Mouse (Mus musculus): Measurements from ENCODE around the gene Rhobtb3.
"Not testable (repeated sequence)": the region's sequence is repeated elsewhere in the genome, so short reads cannot be mapped to it uniquely, and the experiment has no call there.

Rhobtb3 gene

DNA sequence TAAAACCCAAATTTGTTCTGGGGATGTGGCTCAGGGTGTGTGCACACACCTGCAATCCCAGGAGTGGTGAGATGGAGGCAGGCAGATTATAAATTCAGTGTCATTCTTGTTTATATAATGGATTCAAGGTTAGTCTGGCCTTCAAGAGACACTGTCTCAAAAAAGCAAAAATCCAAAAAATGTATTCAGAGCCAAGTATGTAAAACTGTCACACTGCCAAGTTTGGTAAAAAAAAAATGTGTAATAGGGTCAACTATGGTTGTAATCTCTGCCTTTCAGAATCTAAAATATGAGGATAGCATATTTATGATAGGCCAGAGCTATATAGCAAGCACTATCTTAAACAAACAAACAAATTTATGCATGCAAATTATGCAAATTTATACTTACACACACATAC, 15.8 kb downstream of the Rhobtb3 start:
- no peak for DNase-seq

DNA sequence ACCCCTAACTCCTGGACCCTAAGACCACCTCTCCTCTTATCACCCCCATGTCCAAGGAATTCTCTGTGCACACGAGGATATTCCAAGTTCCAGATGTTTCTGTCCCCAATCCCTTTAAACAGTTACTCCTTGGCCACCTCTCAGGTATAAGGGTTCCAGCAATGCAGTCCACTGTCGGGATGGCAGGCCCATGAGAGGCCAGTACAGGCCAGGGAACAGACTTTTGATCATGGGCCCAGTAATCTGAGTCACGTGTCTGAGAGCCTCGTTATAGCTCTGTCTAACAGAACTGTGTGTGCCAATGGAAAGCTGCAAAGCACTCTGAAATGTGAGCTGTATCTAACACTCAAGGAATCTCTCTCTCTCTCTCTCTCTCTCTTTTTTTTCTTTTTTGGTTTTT, 29.6 kb downstream of the Rhobtb3 start:
- DNase-seq, result no peak

DNA sequence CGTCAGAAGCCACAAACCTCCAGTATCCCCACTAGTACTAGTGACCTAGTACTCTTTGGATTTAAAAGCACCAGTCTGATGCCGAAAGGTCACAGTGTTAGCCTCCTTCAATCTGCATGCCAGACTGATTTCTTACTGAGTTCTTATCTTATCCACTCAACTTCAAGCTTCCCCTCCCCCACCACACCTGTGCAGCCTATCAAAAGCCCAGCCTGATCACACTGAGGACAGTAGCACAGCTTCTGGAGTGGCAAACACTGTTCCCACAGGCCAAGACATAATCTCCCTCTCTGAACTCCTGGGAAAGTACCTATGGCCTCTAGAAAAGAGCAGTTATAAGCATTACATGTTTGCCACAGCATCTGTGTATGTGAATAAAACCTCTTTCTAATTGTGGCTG, 35.5 kb downstream of the Rhobtb3 start:
- DNase-seq, result no peak

DNA sequence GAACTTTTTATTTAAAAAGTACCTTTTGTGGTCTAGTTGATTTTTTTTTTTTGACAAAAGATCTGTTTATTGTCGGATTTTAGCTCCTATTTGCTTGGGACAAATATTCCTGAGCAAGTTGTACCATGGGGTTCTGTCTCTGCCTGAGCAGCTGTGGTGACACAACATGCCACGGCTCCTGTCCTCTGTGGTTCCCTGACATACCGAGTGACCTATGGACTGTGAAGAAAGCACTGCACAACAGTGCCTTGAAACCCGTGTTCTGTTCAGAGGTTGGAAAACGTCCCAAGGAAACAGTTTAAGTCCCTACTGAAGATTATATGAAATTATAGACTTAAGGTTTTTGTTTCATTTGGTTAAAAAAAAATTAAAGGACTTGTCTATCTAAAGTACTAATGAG, 36.6 kb downstream of the Rhobtb3 start:
- DNase-seq, result no peak

DNA sequence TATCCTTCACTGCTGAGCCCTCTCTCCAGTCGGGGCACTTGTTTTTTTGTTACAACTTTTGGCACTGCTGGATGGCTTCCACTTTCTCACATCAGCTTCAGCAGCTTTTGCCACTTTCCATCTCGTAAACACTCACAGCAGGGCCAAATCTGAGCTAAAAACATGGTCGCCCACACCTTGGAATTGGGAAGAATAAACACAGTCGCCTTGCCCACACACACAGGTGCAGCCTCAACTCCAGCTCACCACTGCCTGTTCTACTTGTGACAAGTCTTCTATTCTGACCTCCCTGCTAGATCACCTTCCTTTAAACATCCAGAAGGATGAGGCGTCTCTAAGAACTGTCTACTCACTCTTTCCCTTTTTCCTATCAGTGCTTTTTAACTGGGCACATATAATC, 39.1 kb downstream of the Rhobtb3 start:
- DNase-seq, result no peak

DNA sequence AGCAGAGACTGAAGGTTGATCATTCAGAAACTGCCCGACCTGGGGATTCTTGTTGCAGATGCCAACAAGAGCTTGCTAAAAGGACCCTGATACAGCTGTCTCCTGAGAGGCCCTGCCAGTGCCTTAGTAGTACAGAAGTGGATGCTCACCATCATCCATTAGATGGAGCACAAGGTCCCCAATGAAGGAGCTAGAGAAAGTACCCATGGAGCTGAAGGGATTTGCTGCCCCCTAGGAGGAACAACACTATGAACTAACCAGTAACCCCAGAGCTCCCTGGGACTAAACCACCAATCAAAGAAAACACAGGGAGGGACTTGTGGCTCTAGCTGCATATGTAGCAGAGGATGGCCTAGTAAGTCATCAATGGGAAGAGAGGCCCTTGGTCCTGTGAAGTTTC, 42.8 kb downstream of the Rhobtb3 start:
- DNase-seq, result peak; percentile 8

DNA sequence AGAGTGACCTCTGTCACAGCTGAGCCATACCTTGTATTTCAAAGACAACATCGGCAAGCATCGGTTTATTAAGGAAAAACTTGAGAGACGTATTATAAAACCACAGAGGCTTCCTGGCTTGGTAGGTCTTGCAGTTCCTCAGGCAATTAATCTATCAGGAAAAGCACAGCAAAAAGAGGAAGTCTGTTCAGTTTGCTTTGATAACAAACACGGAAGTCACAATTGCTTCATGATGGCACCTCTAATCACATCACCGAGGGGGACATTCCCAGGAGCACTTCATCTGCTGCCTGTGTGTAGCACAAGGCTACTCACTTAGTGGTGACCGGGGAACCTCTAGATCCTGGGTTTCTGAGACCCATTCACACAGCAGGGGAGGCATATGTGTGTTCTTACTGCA, 50.8 kb downstream of the Rhobtb3 start:
- no peak for DNase-seq

DNA sequence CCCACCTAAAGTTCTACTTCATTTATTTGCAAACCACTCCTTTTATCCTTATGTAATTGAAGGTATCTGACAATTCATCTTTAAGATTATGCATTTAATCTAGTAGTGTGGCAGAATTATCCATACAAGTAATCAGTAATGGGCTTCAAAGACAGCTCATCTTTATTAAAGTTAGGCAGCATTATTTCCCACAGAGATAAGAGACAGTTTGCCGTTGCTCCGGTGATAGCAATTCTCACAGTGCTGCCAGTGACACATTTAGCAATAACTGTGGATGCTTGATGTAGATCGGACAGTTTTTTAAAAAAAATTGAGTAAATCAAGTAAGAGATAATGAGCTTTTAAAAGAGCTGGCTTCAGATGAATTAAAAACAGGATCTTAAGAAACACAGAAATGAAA, 51.4 kb downstream of the Rhobtb3 start:
- DNase-seq, result no peak

DNA sequence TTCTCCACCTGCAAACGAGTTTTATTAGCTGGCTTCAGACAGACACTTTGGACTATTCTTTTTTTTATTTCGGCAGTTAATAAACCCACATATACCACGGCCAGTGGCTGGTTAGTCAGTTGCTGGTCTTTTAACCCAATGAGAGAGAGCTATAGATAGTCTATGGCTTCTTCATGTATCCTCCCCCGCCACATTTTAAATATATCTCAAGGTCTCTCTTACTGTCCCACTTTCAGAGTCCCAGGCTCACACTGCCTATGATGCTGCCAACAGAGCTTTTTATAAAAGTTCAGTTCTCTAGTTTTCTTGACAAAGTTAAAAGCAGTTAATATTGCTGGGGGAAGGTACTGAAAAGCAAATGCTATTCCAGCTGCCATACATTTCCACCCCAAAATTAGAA, 51.9 kb downstream of the Rhobtb3 start:
- no peak for DNase-seq

DNA sequence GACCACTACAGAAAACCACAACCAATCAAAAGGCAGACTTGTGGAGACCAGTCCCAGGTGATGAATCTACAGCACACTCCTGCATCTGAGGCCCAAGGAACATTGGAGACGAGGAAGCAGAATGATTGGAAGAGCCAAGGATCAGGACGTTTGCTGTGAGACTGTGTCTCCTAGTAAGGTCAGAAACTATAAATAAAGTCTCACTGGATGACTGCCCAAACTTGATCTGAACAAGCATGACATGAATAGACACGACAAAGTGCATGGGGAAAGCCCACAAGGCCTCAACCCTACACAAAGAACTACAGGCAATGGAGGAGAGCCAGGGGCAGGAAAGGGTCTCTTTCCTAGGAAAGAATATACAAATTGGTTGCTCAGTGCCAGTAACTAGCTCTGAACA, 59.9 kb downstream of the Rhobtb3 start:
- DNase-seq, result no peak

DNA sequence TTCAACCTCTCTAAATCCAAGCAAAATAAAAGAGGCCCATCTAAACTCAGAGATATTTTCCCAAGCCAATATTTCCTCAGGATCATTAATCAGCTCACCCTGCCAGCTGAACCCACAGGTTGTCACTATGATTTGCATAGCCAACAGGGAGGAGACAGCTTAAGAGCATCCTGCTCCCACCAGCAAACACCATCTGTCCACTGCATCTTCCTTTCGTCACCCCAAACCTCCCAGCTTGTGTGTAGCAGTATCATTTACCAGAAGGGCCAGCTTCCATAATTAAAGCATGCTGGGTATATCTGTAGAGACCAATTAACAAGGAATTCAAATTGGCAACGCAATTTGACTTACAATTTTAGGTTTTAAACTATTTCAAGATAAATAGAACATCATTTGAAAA, 63.2 kb downstream of the Rhobtb3 start:
- DNase-seq, result no peak

DNA sequence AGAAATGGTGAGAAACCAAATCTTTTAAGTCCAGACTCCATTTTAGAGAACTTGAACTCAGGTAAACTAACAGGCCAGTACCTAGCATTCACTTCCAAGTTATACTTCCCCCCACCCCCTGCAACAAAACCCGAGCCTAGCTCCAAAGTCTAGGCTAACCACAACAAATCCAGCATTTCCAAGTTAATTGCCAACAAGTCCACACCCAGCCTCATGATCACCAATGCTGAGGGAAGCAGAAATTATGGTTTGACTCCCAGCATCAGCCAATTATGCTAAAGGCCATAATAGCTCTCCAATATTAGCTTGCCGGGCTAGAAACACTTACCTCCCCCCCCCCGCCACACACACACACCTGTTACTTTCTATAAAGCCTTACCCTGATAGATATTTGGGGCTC, 64.0 kb downstream of the Rhobtb3 start:
- no peak for DNase-seq

DNA sequence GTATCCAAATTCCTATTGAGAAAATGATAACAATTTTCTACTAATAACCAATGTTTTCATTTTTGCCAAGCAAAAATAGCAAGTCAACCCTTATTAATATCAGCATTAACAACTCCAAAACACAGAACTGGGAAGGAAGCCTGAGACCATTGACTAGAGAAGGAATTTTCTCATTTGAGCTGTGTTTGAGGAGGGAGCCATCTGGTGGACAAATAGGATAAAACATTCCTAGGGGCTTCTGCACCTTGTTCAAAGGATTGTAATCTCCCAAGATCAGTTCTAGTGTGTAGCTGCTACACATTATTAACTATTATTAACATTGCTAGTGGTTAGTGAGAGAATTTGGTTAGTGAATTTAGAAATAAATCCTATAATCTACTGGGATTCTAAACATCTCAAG, 65.8 kb downstream of the Rhobtb3 start:
- peak; percentile 78 for DNase-seq

DNA sequence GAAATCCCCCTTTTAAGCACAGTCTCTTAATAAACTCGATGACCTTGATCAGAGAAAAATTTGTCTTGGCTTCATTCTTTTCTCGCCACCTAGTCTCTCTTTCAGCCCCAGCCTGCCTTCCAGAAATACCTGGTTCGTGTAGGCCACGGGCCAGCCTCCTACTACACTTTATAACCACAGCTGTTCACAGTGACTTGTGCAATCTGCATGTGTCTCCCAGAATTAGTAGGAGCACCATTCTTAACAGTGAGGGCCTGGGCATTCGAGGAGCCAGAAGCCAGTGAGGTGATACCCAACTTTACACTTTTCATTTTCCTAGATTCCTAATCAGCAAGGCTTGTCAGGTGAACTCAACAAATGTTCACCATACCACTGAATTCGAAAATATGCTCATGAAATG, 67.1 kb downstream of the Rhobtb3 start:
- peak; percentile 32 for DNase-seq

DNA sequence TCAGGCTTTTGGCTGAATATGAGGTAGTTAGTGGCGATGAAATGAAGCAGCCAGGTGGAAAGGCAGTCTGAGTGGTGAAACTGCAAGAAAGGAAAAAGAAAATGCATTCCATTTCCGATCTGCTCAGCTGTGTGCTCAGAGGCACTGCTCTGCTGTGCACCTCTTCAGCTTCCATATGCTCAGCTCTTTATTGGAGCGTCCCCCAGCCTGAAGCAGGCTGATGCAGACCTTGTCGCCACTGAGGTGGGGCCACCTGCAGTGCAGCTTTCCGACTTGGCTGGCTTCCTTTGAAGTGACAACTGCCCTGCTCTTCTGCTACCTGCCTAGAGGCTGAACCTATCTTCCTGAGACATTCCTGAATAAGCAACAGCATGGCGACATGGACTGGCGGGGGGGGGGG, 67.5 kb downstream of the Rhobtb3 start:
- DNase-seq, result not testable (repeated sequence)

DNA sequence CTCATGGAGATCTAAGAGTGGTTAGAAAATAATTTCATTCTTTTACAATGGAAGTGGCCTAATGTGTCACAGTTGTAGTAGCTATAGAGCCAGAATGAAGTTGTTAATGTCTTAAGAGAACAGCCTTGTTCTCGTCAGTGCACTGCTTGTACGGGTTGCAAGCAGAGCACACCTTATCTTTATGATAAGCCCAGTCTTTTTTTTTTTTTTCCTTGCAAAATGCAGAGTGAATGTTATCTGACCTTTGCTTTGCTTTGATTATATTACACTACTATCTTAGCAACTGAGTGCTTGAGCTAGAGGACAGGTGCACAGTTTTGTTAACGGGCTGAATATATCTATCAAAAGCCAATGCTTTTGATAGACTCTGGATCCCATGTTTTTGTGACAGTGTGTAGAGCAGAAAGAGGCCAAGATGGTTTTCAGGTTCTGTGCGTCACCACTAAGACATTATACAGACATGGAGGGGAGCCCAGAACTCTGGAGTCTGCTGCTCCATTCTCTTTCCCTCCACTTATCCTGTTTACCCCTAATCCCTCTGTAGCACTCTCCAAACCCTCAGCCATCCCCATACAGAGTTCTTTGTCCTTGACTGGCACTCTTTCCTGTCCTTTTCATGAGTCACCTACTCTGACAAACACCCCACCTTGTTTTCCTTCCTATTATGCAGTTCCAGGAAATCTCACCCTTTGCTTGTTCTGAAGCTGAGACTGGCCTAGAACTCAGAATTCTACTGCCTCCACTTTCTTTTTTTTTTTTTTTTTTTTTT, 68.9 kb downstream of the Rhobtb3 start:
- DNase-seq, result peak; percentile 35

DNA sequence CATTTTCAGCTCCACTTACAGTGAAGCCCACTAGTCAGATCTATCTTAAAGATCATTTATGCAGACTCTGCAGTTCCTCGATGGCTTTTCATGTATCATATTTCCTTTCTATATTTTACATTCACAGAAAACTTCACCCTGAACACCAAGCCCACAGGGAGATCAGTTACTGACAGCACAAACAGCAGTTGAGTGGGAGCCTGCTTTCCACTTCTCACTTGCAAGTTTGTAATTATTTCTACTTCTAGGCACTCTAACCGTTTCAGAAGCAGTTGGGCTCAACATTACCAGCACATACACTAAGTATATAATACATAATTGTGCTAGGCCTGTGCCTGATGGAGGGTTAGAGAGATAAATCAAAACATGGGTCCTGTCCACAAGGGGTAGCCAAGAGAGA, 75.8 kb downstream of the Rhobtb3 start:
- no peak for DNase-seq

DNA sequence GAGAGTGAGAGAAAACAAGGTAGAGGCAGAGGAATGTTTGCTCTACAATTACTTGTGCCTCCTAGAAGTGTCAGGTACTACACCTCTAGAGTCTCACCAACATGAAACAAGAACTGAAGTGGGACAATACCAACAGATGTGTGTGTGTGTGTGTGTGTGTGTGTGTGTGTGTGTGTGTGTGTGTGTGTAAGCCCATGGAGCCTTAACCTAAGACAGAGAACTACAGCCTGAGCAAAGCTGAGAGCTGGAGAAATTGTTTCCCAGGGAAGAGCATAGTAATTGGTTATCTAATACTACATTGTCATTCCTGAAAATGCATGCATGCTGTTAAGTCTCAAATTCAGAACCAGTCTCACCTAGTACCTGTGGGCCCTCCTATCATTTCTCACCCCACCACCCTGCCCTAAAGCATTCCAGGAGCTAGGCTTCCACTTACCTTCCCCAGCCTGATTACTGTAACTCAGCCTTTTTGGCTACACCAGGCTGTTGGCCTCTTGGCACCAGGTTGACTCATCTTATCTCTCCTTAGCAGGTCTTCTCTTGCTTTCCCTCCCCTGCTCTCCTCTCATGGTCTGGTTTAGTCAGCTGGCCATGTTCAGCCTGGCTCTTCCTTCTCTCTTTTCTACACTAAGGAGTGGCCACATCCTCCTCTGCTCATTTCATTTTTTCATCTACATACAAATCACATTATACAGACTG, 78.1 kb downstream of the Rhobtb3 start:
- DNase-seq, result no peak

DNA sequence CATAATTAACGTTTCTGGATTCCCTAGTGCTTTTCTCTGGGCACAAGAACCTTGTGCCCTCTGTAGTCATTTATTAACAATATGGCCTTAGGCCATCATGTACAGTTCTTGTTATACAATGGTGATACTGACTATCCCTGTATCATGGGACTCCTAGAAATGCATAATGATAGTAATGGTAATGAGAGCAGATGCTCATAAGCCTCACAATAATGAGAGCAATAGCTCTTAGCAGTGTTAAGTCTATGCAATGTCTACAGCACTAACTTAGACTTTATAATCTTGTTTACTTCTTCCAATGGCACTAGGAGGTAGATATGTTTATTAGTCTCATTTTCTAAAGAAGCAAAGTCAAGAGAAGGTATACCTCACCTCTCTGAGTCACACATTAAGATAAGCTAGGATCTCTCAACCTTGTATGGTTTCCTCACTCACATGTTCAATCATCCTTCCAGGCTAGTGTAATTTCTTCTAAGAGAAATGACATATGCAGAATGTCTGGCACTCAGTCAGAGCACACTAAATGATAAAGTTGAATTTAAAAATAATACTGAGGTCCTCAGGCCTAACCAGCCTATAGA, 84.4 kb downstream of the Rhobtb3 start:
- DNase-seq, result no peak

DNA sequence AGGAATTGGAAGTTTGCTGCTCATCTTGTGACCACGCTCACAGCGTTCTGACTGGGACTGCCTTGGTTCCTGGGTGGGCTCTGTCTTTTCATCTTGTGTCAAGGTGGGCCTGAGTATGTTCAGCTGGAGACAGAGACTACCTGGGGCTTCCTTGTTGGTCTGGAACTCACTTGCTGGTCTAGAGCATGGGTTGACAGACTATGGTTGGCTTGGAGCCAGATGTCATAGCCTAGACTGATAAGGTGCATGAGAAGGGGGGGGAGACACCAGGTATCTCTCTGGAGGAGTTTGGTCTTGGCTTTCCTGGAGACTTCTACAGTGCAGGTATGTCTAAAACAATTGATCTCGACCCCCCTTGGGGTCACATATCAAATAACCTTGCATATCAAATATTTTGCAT, 90.6 kb downstream of the Rhobtb3 start:
- DNase-seq, result no peak

DNA sequence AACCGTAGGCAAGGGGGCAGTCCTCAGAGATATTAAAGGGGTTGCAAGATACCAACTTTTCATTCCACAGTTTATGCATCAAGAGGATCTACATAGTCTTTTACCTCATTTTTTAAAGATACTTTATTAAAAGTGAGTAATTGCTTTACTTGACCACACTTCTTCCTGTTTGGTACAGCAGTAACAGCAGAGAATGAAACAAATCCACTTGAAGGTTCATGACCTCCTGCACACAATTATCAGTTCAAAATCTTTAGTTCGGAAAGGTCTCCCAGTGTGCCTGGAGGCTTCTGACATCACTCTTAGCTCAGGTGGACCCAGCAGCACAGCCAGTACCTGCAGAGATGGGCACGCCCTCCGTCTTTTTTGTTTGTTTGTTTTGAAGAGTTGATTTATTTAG, 91.7 kb downstream of the Rhobtb3 start:
- DNase-seq, result no peak

DNA sequence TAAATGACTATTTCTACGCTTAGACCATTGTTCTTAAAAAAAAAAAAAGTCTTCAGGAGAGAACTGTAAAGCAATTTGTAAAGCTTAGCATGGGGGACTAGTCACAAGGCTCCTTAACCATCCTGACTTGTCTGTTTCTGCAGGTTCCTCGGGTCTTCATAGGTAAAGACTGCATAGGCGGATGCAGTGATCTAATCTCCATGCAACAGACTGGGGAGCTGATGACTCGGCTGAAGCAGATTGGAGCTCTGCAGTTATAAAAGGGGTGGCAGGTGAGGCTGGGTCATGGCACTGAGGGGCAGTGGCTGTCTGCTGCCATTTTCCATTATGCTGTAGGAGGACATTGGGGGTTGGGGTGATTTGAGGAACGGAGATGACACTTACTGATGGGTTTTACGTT, 96.7 kb downstream of the Rhobtb3 start:
- DNase-seq, result no peak

DNA sequence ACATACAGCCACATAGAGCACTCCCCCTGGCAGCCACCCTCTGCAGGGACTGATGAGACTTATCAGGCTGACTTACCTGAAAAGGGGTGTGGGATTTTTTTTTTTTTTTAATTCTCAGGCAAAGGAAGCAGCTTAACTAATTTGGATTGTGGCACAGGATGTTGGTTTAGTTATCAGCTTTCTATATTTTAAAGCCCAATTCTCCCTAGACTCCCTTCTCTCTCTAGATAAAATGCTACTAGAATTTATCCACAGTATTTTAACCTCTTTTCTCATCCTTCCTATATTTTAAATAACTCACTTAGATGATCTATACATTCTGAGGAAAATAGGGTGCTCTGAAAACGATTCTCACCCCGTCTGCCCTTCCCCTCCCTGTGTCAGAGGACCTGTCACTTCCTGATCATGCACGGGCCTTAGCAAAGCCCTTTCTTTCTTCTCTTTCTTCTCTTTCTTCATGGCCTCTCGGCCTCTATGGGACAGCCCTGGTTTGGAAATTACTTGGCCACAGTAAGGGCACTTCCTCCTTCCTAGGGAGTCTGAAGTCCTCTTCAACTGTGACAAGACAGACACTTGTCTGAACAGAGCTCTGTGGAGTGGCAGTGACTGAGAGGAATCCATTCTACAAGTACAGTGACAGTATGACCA, 98.1 kb downstream of the Rhobtb3 start:
- peak; percentile 49 for DNase-seq

Measured in lung, postnatal 36 days (tissue).